Mouse (Mus musculus): ENCODE results near the gene Txndc16. TPM values are rescaled to one million over a fixed set of nuclear protein-coding genes. Genes with fewer than 3 reads are reported as not detected.

The Txndc16 gene
- polyA plus RNA-seq (2014; fragmentation: Illumina TruSeq; extraction: RNeasy Lipid Tissue Mini Kit (QIAGEN cat#74804)), result 62.5 TPM

GRCm38 (mm10) chr14:45220090-45220956 lies at the start of gene Txndc16:
TSS of gene Txndc16 (minus strand) at chr14:45220328.

GRCm38 (mm10) chr14:45219281-45220089 lies 643 bp downstream of the Txndc16 start, which contains the start of gene Gpr137c:
TSS of gene Gpr137c (plus strand) at chr14:45219717.

Other genes with a start within 250 kb of the Txndc16 start
- gene Ptger2, start 232.1 kb downstream of the Txndc16 start, polyA plus RNA-seq (2014; fragmentation: Illumina TruSeq; extraction: RNeasy Lipid Tissue Mini Kit (QIAGEN cat#74804)), result 9.9 TPM
- gene Gpr137c, start 611 bp downstream of the Txndc16 start, polyA plus RNA-seq (2014; fragmentation: Illumina TruSeq; extraction: RNeasy Lipid Tissue Mini Kit (QIAGEN cat#74804)), result 4.5 TPM
- gene Ero1l, start 98.4 kb upstream of the Txndc16 start, polyA plus RNA-seq (2014; fragmentation: Illumina TruSeq; extraction: RNeasy Lipid Tissue Mini Kit (QIAGEN cat#74804)), result 87.7 TPM
- gene Psmc6, start 109.5 kb upstream of the Txndc16 start, polyA plus RNA-seq (2014; fragmentation: Illumina TruSeq; extraction: RNeasy Lipid Tissue Mini Kit (QIAGEN cat#74804)), result 715 TPM
- 108 TPM for gene Styx, start 130.8 kb upstream of the Txndc16 start, polyA plus RNA-seq (2014; fragmentation: Illumina TruSeq; extraction: RNeasy Lipid Tissue Mini Kit (QIAGEN cat#74804))
- 142 TPM for gene Gnpnat1, start 184.6 kb upstream of the Txndc16 start, polyA plus RNA-seq (2014; fragmentation: Illumina TruSeq; extraction: RNeasy Lipid Tissue Mini Kit (QIAGEN cat#74804))